ENCODE assay signal across 9 mouse cellular contexts in the genomic region with DNA sequence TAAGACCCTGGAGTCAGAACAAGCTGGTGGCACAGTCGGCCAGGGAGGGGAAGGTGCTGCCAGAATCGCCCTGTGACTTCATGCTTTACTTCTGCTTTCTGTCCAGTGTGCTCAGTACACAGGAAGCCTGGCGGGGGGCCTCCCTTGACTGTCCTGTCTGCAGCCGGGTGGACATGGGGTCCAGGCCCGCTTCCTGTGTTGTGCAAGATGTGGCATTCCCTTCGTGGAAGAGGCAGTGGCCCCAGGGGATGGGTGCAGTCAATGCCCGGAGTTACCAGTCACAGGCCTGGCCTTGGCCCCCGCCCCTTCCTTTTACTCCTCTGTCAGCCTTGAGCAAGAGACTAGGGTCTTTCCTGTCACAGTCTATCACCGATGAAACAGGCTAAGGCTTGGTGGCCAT.
A peak's percentile ranks its signal among the peaks of the same experiment; 100 is the strongest.
DNase-seq lines count a peak whose midpoint lies in the region; ATAC-seq and TF ChIP-seq lines count a peak whose summit lies in the region.
"Had no signal": no experiment of that assay in that cellular context is flagged by ENCODE, and none has a peak within 500 bp of the region (broad histone marks: within the 10 kb centered on the region; RNA-seq: fewer than 3 reads in every experiment).

No protein-coding gene starts in this region.

- no peak overlapping the region for H3K4me2 ChIP-seq in liver, embryonic 16.5 days (ENCODE audit: low read depth, low read length)
- H3K4me2 ChIP-seq in kidney, embryonic 15.5 days: no peak overlapping the region
- H3K4me2 ChIP-seq: limb, embryonic 15.5 days had no signal

- ATAC-seq in liver, embryonic 16.5 days (ENCODE audit: low read depth): peak; percentile 70
- no peak for ATAC-seq in kidney, embryonic 15.5 days (replicated peaks; ENCODE audit: low FRiP score)

- no peak overlapping the region for H3K9ac ChIP-seq in heart, adult 2 months (ENCODE audit: low read depth, low read length)
- H3K9ac ChIP-seq in liver, embryonic 16.5 days (ENCODE audit: low read depth, low read length): no peak overlapping the region
- H3K9ac ChIP-seq in kidney, embryonic 15.5 days: no peak overlapping the region
- H3K9ac ChIP-seq: limb, embryonic 15.5 days had no signal

- no peaks in the 10 kb centered on the region for H3K9me3 ChIP-seq in liver, embryonic 16.5 days (replicated peaks; ENCODE audit: control insufficient read depth, low read length)
- H3K9me3 ChIP-seq in kidney, embryonic 15.5 days (replicated peaks): no peaks in the 10 kb centered on the region
- H3K9me3 ChIP-seq: limb, embryonic 15.5 days had no signal

- H3K4me3 ChIP-seq in heart, adult 2 months: no peak overlapping the region
- H3K4me3 ChIP-seq in liver, embryonic 16.5 days (ENCODE audit: low read depth, low read length): no peak overlapping the region
- H3K4me3 ChIP-seq in kidney, embryonic 15.5 days (replicated peaks): no peak overlapping the region
- H3K4me3 ChIP-seq: limb, embryonic 15.5 days had no signal

- TF ChIP-seq POLR2A in heart, adult 2 months (IDR thresholded peaks at IDR 0.05; ENCODE audit: insufficient read depth, low read depth, low read length): no peak

- no peak for TF ChIP-seq CTCF in heart, adult 2 months (IDR thresholded peaks at IDR 0.05)

- no peaks in the 10 kb centered on the region for H3K79me2 ChIP-seq in heart, adult 2 months (replicated peaks; ENCODE audit: control insufficient read depth, insufficient read depth, low read length)

- H3K27me3 ChIP-seq in heart, adult 2 months (ENCODE audit: control insufficient read depth, insufficient read depth, low read length): no peaks in the 10 kb centered on the region
- H3K27me3 ChIP-seq in liver, embryonic 16.5 days (ENCODE audit: control insufficient read depth, insufficient read depth, low read depth, low read length): no peaks in the 10 kb centered on the region
- H3K27me3 ChIP-seq in kidney, embryonic 15.5 days: no peaks in the 10 kb centered on the region
- H3K27me3 ChIP-seq: limb, embryonic 15.5 days had no signal

- peaks cover 10% of the 10 kb centered on the region for H3K4me1 ChIP-seq in heart, adult 2 months (ENCODE audit: control insufficient read depth, insufficient read depth, low read length)
- H3K4me1 ChIP-seq in liver, embryonic 16.5 days (ENCODE audit: control insufficient read depth, low read depth, low read length): peaks cover 16% of the 10 kb centered on the region
- H3K4me1 ChIP-seq in kidney, embryonic 15.5 days: peaks cover 18% of the 10 kb centered on the region

- WGBS in heart, adult 2 months: 51% methylated on average over 9 of the region's 9 CpGs
- WGBS in liver, embryonic 16.5 days (ENCODE audit: insufficient replicate concordance): 14% methylated on average over 9 of the region's 9 CpGs
- WGBS in kidney, embryonic 15.5 days: 70% methylated on average over 9 of the region's 9 CpGs

- TF ChIP-seq EP300 in heart, adult 2 months (IDR thresholded peaks at IDR 0.05; ENCODE audit: insufficient read depth, low read depth, low read length): 0 out of 2 replicates have a peak, but pooled peaks have one; percentile 53

- no peaks in the 10 kb centered on the region for H3K36me3 ChIP-seq in heart, adult 2 months (ENCODE audit: control insufficient read depth, insufficient read depth, low read length)
- H3K36me3 ChIP-seq in liver, embryonic 16.5 days (ENCODE audit: control insufficient read depth, insufficient read depth): no peaks in the 10 kb centered on the region
- H3K36me3 ChIP-seq in kidney, embryonic 15.5 days: no peaks in the 10 kb centered on the region
- H3K36me3 ChIP-seq: limb, embryonic 15.5 days had no signal

- peak; percentile 34 to 35 for DNase-seq in kidney, postnatal 36 days
- no peak for DNase-seq in kidney, adult 18-20 months
- DNase-seq in heart, adult 2 months: peak; percentile 58 to 84
- DNase-seq in spleen, postnatal 14 days (ENCODE audit: low spot score in 2 of 2): peak; percentile 41 to 55
- no peak for DNase-seq in retina, postnatal 1 day
- DNase-seq in embryo, embryonic 10 days (ENCODE audit: low spot score): no peak

- intact Hi-C loops in heart, adult 2 months (cut with DNase I): no loop called here

- no peak overlapping the region; the same call in 1 of the 2 replicates for H3K27ac ChIP-seq in heart, adult 2 months
- H3K27ac ChIP-seq in liver, embryonic 16.5 days (ENCODE audit: low read length): peak overlapping the region; percentile 61
- H3K27ac ChIP-seq in kidney, embryonic 15.5 days: no peak overlapping the region
- H3K27ac ChIP-seq: limb, embryonic 15.5 days had no signal

Comparison
In these comparisons a context has a peak if more than half of its experiments do, and no peak if none do; other contexts are left out.
1. DNase-seq: peak in kidney, postnatal 36 days (2 of 2), heart, adult 2 months (2 of 2) and spleen, postnatal 14 days (2 of 2); none in kidney, adult 18-20 months (single experiment), retina, postnatal 1 day (single experiment) and embryo, embryonic 10 days (single experiment).